Mouse (Mus musculus) testis, adult 2 months (tissue): Measurements from ENCODE around the gene Hist1h2bf.
A peak's percentile ranks its signal among the peaks of the same experiment; 100 is the strongest.
"Not testable (repeated sequence)": the region's sequence is repeated elsewhere in the genome, so short reads cannot be mapped to it uniquely, and the experiment has no call there.

Experiments
- CTCF ChIP-seq: fragments of 200-500 bp; IDR thresholded peaks from 2 replicates; pipeline ENCODE4 v1.5.1; 2012; ENCODE audit warnings: low read depth, mild to moderate bottlenecking, inconsistent platforms, low read length, moderate library complexity; ENCODE audit not compliant: control insufficient read depth, insufficient read depth, insufficient replicate concordance
- POLR2A ChIP-seq: fragments of 200-500 bp; IDR thresholded peaks from 2 replicates; pipeline ENCODE4 v1.6.1; 2012; ENCODE audit warnings: low read depth, mild to moderate bottlenecking, inconsistent platforms, low read length, moderate library complexity; ENCODE audit not compliant: control insufficient read depth

- peak; percentile 51; the same call in 1 of the 2 replicates for TF ChIP-seq POLR2A
- TF ChIP-seq CTCF: not testable (repeated sequence)
Measured at GRCm38 (mm10) chr13:23551146-23551834, 22.7 kb downstream of the Hist1h2bf start, which contains the start of gene Hist1h4f.
